Mouse (Mus musculus) thymus, postnatal 0 days (tissue): ENCODE results near the gene Tmem255b. TPM values are rescaled to one million over a fixed set of nuclear protein-coding genes. Genes with fewer than 3 reads are reported as not detected.
A peak's percentile ranks its signal among the peaks of the same experiment; 100 is the strongest.

ENCODE experiments used
- DNase-seq: peaks from one replicate; pipeline ENCODE4 v3.0.0-alpha.2; 2015; ENCODE audit warnings: low spot score
- polyA plus RNA-seq: library from polyadenylated mRNA; unstranded; fragments of >200 nt; fragmentation: Nextera tagmentation; extraction: Ambion mirVana; gene quantifications from 2 replicates; pipeline ENCODE4 v1.2.1, GENCODE M21; 2015

Gene Tmem255b
- 0.55 and 0.99 TPM in 2 replicates for polyA plus RNA-seq

- DNase-seq, result no peak
Measured at GRCm38 (mm10) chr8:13434889-13435288, at the start of gene Tmem255b. Gene Tmem255b, plus strand, starts transcription at chr8:13435189.

GRCm38 (mm10) chr8:13386366-13386765, 48.6 kb upstream of the Tmem255b start:
- no peak for DNase-seq

- DNase-seq, result no peak
Measured at GRCm38 (mm10) chr8:13387728-13388127, 47.3 kb upstream of the Tmem255b start.

GRCm38 (mm10) chr8:13388744-13389143, 46.2 kb upstream of the Tmem255b start:
- DNase-seq, result no peak

GRCm38 (mm10) chr8:13393869-13394268, 41.1 kb upstream of the Tmem255b start:
- no peak for DNase-seq

GRCm38 (mm10) chr8:13396725-13397124, 38.3 kb upstream of the Tmem255b start, which contains the start of gene Atp4b:
Gene Atp4b, minus strand, starts transcription at chr8:13396825.
- no peak for DNase-seq

- DNase-seq, result no peak
Measured at GRCm38 (mm10) chr8:13403517-13403916, 31.5 kb upstream of the Tmem255b start.

GRCm38 (mm10) chr8:13404666-13405131, 30.3 kb upstream of the Tmem255b start, which contains the start of gene Grk1:
Gene Grk1, plus strand, starts transcription at chr8:13405081.
- DNase-seq, result no peak

GRCm38 (mm10) chr8:13406011-13406410, 29.0 kb upstream of the Tmem255b start:
- no peak for DNase-seq

- peak; percentile 74 for DNase-seq
Measured at GRCm38 (mm10) chr8:13411597-13411996, 23.4 kb upstream of the Tmem255b start.

- peak; percentile 66 for DNase-seq
Measured at GRCm38 (mm10) chr8:13412891-13413558, 22.0 kb upstream of the Tmem255b start.

GRCm38 (mm10) chr8:13413823-13414390, 21.1 kb upstream of the Tmem255b start:
- no peak for DNase-seq

- DNase-seq, result no peak
Measured at GRCm38 (mm10) chr8:13415879-13416278, 19.1 kb upstream of the Tmem255b start.

- no peak for DNase-seq
Measured at GRCm38 (mm10) chr8:13419111-13419639, 15.8 kb upstream of the Tmem255b start.

- no peak for DNase-seq
Measured at GRCm38 (mm10) chr8:13420970-13421369, 14.0 kb upstream of the Tmem255b start.

GRCm38 (mm10) chr8:13427351-13427750, 7.6 kb upstream of the Tmem255b start:
- DNase-seq, result no peak

GRCm38 (mm10) chr8:13428156-13428555, 6.8 kb upstream of the Tmem255b start:
- DNase-seq, result peak; percentile 87

GRCm38 (mm10) chr8:13430412-13430811, 4.6 kb upstream of the Tmem255b start:
- DNase-seq, result no peak

- no peak for DNase-seq
Measured at GRCm38 (mm10) chr8:13430866-13431265, 4.1 kb upstream of the Tmem255b start.

- no peak for DNase-seq
Measured at GRCm38 (mm10) chr8:13433130-13433529, 1.9 kb upstream of the Tmem255b start.

- DNase-seq, result no peak
Measured at GRCm38 (mm10) chr8:13436052-13436451, 1.1 kb downstream of the Tmem255b start.

GRCm38 (mm10) chr8:13437531-13437930, 2.5 kb downstream of the Tmem255b start:
- DNase-seq, result no peak

GRCm38 (mm10) chr8:13442152-13442551, 7.2 kb downstream of the Tmem255b start:
- no peak for DNase-seq
